Mouse (Mus musculus) heart, postnatal 14 days (tissue): ENCODE measurements around the gene Zscan12. TPM values are rescaled to one million over a fixed set of nuclear protein-coding genes. Genes with fewer than 3 reads are reported as not detected.
"Not testable (repeated sequence)": the region's sequence is repeated elsewhere in the genome, so short reads cannot be mapped to it uniquely, and the experiment has no call there.

ENCODE experiments used
- DNase-seq, 2 experiments: peaks; one replicate each; pipeline ENCODE4 v3.0.0; 2021 to 2022
- intact Hi-C: fragments of 180-260 bp; cut with DNase I; formaldehyde crosslinking; loops from one replicate; pipeline ENCODE4 v1.15.1; 2025
- long read RNA-seq, 2 experiments: library from polyadenylated mRNA; stranded (forward); transcript quantifications; one replicate each; pipeline ENCODE4 v2.0.0; 2021
- total RNA-seq, 2 experiments: library from RNA; stranded (reverse); gene quantifications; 2 replicates each; pipeline ENCODE4 v1.2.3; 2021

Gene Zscan12
- total RNA-seq: 1 to 10 TPM; 4.6 to 4.9 TPM
- long read RNA-seq, experiment 1, full-length matches to known transcripts: 4 of 7 reads
- long read RNA-seq, experiment 1, partial matches to known transcripts: 0 of 7 reads
- long read RNA-seq, experiment 1, other reads (novel, unspliced or antisense): 3 of 7 reads
- long read RNA-seq, experiment 2, full-length matches to known transcripts: 6 of 9 reads
- long read RNA-seq, experiment 2, partial matches to known transcripts: 0 of 9 reads
- long read RNA-seq, experiment 2, other reads (novel, unspliced or antisense): 3 of 9 reads

DNA sequence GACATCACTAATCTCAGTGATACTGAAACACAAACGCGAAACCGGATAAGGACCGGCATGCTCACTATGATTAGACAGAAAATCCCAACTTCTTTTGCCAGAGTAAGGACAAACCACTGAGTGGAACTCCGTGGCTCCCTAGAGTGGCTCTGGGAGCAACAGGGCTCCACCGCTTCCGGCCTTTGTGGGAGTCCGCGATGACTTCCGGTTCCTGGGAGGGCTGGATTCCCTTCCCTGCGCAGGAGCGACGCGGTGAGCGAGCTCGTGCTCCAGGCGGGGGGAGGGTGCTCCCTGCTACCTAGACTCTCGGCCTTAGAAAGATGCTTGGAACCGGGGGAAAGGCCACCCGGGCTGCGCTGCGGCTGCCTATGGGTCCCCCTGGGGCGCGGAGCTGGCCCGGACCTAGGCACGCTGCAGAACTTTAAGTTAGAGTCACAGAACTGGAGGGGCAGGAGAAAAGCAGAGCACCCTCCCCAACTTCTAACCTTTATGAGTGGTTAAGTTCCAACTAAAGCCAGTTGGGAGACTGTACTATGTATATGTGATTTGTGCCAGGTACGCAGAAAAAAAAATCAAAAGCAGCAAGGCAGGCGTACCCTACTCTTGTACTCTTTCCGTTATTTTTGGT, at the start of gene Zscan12:
Gene Zscan12 (plus strand): TSS at position 200 of the 628 bp plus-strand sequence.
- peak; percentile 89 for DNase-seq
- intact Hi-C loops: loop anchor here (2.0 to 5.0 kb wide), 4 partner anchors 40 to 350 kb away; partner anchors contain the start of genes Zkscan3, Zkscan8 and Zscan26

DNA sequence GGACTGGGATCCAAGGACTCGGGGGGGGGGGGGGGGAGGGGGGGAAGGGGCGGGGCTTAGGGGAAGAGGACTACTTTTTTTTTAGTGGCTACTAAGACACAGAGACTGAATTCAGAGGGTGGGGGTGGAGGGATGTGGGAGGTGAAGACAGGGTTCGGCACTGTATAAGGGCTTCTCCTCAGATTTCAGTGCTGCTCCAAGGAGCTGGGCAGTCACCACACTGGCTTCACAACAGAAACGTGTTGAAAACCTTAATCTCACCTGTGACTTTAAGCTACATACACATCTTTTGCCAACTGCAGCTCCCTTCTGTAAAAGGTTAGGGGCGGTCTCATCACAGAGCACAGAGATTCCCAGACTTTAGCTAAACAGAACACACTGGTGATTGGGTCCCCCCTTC, 49.8 kb upstream of the Zscan12 start:
- intact Hi-C loops: no loop called here
- DNase-seq: no peak

DNA sequence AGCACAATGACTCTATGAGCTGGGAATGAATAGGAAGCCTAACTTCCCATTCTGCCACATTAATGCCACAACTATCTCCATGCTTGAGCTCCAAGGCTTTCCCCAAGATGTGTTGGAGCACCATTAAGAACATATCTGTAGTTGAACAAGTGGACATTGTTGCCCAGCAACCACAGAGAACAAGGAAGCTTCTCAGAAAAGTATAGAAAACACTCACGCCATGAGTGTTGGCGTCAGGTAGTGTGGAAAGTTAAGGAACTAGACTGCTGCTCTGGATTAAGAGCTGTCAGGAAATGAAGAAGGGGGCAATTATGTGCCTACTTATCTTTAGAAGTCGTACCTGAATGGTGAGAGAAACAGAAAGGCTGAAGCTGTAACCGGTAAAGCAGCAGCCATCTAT, 48.7 kb upstream of the Zscan12 start:
- DNase-seq: no peak
- intact Hi-C loops: no loop called here

DNA sequence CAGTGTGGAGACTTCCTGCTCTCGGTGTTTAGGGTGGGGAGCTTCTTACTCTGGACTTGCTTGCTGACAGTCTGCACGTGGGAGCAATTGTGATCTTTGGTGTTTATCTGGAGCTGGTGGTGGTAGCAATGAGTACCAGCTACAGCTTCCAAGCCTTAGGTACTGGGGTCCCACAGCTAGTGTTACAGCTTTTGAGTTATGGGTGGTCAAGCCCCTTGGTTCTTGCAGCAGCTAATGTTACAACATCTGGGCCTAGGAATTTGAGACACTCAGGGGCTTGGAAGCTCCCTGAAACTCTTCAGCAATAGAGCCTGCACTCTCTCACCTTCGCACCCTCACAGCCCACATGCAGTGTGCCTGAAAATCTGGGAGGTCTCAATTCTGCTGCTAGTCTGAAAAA, 42.4 kb upstream of the Zscan12 start:
- no peak for DNase-seq
- intact Hi-C loops: loop anchor here (10.0 kb wide), 1 partner anchor 1015 kb away; no protein-coding TSS in a partner anchor

DNA sequence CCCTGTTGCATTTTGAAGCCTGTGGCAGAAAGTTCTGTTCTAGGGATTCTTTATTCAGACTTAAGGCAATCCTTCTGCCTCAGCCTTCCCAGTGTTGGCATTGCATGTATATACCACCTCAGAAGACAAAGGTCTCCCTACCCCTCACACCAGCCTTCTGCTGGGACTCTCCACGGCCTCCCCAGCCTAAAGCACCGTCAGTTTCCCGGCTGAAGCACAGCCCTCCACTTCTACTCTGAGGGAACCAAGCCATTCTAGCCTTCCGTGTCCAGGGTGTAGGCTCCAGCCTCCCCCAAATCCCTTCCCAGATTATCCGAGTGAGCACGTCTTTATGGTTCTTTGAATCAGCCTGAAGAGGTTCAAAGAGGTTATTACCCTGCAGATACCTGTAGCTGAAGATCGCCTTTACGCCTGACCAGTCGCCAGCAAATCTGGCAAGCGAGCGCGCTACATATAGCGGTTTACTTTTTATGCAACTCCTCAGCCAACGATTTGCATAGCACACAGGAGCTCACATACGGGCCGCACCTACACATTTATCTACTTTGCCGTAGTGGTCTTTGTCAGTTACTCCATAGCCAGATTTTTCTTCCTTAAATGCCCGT, 40.6 kb upstream of the Zscan12 start:
- no peak for DNase-seq
- intact Hi-C loops: loop anchor here (10.0 kb wide), 1 partner anchor 1017 kb away; no protein-coding TSS in a partner anchor

DNA sequence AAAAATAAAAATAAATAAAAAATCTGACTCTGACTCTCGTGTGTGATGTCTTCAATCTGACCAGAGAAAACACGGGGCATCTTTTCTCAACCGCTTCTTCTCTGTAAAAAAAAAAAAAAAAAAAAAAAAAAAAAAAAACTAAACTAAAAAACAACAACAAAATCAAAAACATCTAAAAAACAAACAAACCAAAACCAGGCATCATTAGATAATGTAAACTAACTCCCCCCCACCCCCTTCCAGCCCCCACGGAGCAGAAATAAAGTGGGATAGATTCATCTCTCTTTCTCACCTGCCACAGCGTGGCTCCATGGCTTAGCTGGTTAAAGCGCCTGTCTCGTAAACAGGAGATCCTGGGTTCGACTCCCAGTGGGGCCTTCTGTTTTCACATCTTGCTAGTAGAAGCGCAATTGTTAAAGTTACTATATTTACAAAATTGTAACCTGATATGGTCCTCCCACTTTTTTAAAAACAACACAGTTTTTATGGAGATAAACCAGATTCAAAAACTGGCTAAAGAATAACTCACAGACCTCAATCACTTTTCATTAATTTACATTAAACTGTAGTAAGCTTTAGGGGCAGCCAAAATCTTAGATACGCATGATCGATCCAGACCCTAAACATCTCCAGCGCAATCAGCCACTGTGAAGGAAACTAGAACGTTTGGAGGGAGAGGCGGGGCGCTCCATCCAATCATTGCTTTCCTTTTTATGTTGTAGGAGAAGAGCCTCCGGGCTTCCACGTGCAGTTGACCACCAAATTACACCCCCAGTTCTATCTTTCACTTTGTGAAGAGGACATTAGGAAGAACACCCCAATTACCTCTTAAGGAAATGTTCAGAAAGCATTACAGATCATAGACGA, 39.9 kb upstream of the Zscan12 start:
- intact Hi-C loops: loop anchor here (10.0 kb wide), 1 partner anchor 1018 kb away; no protein-coding TSS in a partner anchor

DNA sequence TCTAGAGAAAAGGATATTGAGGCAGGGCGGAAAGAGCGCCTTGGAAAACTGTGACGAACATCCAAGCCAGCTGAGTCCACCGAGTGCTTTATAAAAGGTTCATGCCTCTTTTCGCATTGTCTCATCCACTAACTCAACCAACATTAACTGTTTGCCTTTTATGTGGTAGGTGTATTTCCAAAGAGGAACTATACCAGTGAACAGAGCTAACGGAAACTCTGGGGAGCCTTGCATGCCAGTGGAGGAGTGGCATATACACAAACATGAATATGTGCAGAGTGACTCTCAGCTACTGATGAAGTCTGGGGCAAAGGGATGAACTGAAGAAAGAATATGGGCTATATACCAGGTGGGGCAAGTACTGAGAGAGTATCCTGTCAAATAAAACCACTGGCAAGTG, 39.2 kb upstream of the Zscan12 start:
- DNase-seq: no peak
- intact Hi-C loops: loop anchor here (10.0 kb wide), 1 partner anchor 1019 kb away; no protein-coding TSS in a partner anchor

More for the DNA sequence above, 39.9 kb upstream of the Zscan12 start:
- no peak for DNase-seq

DNA sequence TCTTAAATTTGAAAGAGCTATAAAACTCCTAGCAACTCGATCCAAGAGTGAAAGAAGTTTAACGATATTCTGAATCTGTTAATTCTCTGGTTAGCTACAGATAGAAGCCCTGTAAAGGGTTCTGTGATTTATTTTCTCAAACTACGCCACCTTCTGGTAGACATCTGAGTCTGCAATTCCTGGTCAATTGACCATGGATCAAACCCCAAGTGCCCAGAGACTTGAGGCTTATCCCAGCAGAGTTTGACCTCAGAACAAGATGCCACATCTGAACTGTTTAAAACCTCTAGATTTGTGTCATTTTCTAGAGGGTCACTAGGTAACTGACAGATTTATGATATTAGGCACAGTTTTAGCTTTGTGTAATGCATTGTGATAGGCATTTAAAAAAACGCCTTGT, 36.4 kb upstream of the Zscan12 start:
- intact Hi-C loops: loop anchor here (5.0 to 10.0 kb wide), 4 partner anchors 124 to 1021 kb away; partner anchors contain the start of gene Trim27
- peak in 1 of 2 experiments; percentile 3 for DNase-seq

DNA sequence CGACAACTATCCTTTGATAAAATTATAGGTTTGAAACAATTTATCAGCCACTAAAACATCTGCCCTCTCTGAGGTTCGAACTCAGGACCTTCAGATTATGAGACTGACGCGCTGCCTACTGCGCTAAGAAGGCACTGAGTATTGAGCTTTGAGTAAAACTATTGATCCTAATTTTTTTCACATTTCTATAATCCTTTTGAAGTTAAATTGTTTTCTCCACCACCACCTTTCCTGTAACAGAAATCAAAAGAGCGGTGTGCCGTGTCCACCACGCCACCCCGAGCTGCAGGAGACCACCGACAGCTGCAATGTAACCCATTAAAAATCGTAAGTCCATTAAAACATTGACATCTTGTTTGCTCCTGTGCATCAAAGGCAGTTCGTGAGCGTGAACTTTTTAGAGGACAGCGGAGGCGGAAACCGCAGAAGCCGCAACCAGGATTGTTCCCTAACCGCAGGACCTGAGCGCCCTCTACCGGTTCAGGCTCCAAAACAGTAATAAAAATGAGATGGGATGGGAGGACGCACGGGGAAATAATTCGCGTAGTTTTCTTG, 35.9 kb upstream of the Zscan12 start:
- peak; percentile 84 to 90 for DNase-seq
- intact Hi-C loops: loop anchor here (5.0 to 10.0 kb wide), 4 partner anchors 124 to 1022 kb away; partner anchors contain the start of gene Trim27

DNA sequence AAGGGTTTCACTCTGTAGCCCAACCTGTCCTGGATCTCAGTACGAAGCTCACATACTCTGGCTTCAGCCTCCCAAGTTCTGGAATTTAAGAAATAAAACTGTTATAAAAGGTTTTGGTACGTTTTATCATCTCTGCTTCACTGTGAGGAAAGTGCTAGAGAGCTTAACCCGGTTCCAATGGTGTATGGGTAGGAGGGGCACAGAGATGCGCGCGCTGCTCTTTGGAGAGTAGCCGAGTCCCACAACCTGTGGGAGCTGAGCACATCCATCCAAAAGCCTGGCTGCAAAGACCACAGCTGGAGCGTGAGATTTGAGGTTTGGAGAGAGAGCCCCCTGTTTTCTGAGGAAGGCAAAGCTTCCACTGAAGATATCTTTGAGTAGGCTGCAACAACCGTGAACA, 35.2 kb upstream of the Zscan12 start:
- intact Hi-C loops: loop anchor here (5.0 to 10.0 kb wide), 4 partner anchors 125 to 1023 kb away; partner anchors contain the start of gene Trim27
- DNase-seq: peak in 1 of 2 experiments; percentile 3

DNA sequence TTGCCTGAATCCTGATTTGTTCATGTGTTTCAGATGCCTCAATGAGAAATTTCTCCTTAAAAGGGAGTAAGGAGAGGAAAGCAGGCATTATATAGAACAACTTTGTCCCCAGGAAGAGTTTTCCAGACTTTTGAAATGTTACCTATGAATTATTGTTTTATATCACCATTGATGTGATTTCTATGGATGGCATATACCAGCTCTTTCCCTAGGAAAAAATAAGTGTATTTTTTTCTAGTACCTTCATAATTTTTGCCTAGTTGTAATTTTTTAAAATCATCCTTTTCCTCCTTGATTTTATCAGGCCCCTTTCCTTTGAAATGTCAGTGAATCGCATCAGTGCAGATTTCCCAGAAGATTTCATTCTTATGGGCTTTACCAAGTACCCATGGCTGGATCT, 16.0 kb upstream of the Zscan12 start, which contains the start of gene Olfr1367:
Gene Olfr1367 (plus strand): TSS at position 301 of the 400 bp plus-strand sequence.
- intact Hi-C loops: no loop called here
- no peak for DNase-seq

DNA sequence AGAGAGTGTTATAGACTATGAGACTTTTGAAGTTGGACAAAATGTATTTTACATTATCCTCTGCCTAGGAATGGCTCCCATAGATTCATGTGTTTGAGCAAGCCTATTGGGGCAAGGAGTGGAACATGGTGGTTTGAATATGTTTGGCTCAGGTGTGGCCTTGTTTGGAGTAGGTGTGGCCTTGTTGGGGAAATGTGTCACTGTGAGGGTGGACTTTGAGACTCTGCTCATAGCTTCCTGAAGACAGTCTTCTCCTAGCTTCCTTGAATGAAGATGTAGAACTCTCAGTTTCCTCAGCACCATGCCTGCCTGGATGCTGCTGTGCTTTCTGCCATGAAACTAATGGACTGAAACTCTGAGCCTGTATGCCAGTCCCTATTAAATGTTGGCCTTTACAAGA, 12.0 kb upstream of the Zscan12 start:
- intact Hi-C loops: no loop called here
- DNase-seq: no peak

DNA sequence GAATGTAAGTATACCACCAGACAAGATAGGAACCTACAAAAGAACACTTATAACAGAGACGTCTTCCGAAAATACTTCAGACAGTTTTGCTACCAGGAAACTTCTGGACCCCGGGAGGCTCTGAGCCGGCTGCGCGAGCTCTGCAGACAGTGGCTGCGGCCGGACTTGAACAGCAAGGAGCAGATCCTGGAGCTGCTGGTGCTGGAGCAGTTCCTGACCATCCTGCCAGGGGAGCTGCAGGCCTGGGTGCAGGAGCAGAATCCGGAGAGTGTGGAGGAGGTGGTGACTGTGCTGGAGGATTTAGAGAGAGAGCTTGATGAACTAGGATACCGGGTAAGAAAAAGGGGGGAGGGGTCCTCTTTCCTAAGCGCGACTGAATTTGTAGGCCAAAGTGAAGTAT, 1.1 kb downstream of the Zscan12 start:
- DNase-seq: no peak
- intact Hi-C loops: loop anchor here (2.0 to 5.0 kb wide), 4 partner anchors 39 to 349 kb away; partner anchors contain the start of genes Zkscan3, Zkscan8 and Zscan26

DNA sequence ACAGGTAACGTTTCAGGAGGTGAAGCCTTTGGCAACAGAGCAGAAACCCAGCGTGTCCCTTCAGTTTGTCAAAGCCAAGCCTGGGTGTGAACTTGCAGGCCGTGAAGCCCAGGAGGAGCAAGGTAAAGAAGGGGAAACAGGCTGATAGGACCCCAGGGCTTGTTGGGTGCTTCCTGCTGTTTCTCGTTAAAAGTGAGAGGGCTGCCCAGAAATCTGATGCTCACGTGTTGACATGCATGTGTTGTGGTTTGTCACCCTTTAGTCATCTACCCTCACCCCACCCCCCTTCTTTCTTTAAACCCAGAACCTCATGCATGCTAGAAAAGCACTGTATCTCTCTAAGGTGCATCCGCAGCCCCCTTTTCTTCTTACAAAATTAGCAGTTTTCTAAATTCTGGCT, 4.0 kb downstream of the Zscan12 start:
- DNase-seq: no peak
- intact Hi-C loops: no loop called here

DNA sequence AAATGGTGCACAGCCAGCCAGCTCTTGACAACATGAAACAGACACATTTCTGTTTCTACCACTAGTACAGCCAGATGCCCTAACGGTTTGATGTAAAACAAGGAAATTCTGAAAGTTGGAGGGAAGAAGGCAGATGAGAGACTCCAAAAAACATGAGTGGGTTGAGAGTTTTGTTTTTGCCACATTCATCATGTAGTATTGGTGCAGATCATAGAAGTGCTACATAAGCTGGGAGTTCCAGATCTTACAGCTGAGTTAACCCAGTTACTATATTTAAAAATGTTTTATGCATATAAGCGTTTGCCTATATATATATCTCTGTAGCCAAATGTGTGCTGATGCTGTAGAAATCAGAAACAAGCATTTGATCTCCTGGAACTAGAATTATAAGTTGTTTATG, 10.1 kb downstream of the Zscan12 start:
- DNase-seq: no peak
- intact Hi-C loops: no loop called here

DNA sequence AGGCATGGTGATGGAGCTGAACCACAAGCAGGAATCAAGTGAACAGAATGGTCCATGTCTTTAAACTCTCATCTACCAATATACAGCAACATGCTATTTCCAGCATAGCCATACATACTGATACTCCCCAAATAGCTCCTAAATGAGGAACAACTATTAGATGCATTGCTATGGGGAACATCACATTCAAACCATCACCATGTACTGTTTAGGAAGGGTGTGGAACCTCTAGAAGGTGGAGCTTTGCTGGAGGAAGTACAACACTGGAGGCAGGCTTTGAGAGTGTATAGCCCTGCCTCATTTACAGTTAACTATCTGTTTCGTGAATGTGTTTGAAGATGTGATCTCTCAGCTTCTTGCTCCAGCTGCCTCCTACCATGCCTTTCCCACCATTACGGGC, 15.2 kb downstream of the Zscan12 start:
- DNase-seq: no peak
- intact Hi-C loops: no loop called here

DNA sequence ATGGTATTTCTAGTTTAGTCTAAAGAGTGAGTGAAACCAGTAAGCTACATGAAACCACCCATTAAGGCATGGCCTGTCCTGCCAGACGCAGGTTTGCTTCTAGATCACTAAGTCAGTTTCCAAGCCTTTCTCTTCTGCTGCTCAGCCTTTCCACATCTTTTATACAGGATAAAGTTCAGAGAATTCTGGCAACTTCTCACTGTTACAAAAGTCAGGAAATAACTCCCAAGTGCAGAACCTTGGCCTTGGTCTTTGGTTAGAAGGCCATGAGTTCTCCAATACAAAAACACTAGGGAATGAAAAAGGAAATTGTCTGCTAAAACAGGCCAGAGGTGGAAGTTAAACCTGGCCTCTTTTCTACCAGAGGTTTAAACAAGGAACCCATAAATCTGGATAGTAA, 32.6 kb downstream of the Zscan12 start:
- intact Hi-C loops: no loop called here
- no peak for DNase-seq

DNA sequence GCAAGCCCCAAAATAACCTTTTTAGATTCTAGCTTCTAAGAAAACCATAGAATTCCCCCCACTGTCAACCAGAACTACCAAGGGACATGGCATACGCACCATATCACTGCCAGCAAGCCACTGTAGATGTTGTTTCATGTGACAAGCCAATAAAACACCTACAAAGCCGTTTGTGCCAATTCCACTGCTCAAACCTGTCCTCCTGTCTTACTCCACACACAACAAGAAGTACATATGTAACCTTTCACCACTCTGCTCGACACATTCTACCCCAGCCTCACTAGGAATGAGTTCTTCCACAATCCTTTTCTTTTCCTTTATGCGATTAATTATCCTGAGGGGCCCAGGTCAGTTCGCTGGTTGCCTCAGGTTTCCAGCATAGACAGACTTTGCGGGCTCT, 33.0 kb downstream of the Zscan12 start:
- DNase-seq: no peak
- intact Hi-C loops: no loop called here

DNA sequence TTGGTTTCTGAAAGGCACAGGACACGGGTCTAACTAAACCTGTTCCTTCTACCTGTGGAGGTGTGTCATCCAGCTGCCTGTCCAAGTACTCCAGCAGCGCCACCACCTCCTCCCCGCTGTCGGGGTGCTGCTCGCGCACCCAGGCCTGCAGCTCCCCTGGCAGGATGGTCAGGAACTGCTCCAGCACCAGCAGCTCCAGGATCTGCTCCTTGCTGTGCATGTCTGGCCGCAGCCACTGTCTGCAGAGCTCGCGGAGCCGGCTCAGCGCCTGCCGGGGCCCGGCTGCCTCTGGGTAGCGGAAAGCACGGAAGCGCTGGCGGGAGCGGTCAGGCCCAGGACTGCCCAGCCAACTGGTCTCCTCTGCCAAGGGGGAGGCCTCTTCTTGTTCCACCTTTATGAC, 33.4 kb downstream of the Zscan12 start:
- peak; percentile 23 to 35 for DNase-seq
- intact Hi-C loops: not testable (repeated sequence)

DNA sequence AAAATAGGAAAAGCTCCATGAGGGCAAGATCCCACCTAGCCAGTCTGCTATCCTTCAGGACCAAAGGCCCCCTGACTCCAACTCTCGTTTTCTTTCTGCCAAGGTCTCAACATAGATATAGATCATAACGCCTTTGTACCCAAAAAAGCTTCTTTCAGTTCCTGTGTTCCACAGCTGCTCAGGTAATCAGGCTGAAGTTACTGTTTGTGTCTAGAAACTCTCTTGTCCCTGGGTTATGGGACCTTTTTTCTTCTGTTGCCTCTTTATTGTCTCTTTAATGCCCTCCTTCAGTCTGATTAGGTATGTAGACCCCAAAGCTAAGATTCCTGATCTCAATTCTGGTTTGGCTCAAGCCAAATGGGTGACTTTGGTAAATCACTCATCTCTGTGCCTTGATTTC, 34.9 kb downstream of the Zscan12 start:
- no peak for DNase-seq
- intact Hi-C loops: no loop called here
